Mouse (Mus musculus): Measurements from ENCODE around the gene Luc7l3. TPM values are rescaled to one million over a fixed set of nuclear protein-coding genes. Genes with fewer than 3 reads are reported as not detected.
"Not testable (repeated sequence)": the region's sequence is repeated elsewhere in the genome, so short reads cannot be mapped to it uniquely, and the experiment has no call there.

The Luc7l3 gene
- polyA plus RNA-seq, 1 experiment: 154 TPM

DNA sequence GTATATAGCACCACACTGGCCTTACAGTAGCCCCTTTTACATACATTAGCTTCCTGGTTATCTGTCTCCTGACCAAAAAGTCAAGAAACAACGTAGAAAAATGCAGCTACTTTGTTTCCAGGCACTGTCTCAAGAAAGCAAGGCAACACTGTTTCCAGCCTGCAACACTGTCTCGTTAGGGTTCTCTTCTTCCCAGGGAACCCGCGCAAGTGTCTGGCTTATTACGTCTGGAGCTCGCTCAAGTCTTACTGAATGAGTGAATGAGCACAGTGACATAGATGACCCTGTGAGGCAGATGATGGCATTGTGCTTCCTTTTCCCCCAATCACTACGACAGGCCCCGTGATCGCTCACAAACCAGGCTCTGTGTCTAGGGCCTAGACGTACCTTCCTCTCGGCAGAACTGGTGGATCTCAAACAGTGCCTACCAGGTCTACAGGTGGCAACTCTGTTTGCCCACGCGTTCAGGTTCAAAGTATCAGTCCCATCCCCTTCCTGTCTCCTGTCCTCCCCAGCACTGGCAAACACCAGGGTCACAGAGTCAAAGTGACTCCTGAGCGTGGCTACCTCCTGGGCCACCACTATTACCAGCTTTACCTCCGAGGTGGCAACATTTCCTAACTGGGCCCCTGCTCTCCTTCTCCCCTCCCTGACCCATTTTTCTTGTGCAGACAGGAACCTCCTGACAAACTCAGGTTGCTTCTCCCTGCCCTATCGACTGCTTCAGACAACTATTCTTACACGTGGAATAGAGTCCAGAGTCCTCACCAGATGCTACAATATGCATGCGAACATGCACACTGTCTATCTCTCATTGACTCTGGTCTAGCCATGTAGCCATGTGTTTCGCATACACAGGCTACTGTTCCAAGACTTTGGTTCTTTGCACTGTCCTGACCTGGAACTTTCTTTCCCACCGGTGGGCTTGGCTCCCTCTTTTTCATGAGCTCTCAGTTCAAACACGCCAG lies 48.5 kb downstream of the Luc7l3 start:
- DNase-seq: no peak

DNA sequence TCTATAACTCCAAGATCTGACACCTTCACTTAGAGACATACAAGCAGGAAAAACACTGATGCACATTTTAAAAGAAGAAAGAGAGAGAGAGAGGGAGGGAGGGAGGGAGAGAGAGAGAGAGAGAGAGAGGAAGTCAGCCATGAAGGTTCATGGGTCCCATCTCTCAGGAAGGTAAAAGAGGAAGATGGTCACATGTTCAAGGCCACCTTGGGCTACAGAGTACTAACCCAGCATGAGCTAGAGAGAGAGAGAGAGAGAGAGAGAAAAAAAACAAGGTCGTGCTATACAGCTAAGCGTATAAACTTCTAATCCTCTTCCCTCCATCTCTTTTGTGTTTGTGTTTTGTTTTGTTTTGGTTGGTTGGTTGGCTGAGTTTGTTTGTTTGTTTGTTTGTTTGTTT lies 50.8 kb downstream of the Luc7l3 start:
- H3K27ac ChIP-seq (ENCODE audit: insufficient read depth, low read length): no peak overlapping the region
- H3K4me3 ChIP-seq (replicated peaks; ENCODE audit: insufficient read depth, low read depth, low read length): no peak overlapping the region
- no peaks in the 10 kb centered on the region for H3K27me3 ChIP-seq (ENCODE audit: control insufficient read depth, insufficient read depth, low read length)
- WGBS: 86% methylated on average over 2 of the region's 2 CpGs
- H3K4me1 ChIP-seq (ENCODE audit: control insufficient read depth, insufficient read depth, low read length): no peaks in the 10 kb centered on the region
- no peak for DNase-seq
- TF ChIP-seq CTCF (IDR thresholded peaks at IDR 0.05; ENCODE audit: borderline replicate concordance, insufficient read depth, low read depth, low read length) (no peak), POLR2A (IDR thresholded peaks at IDR 0.05; ENCODE audit: borderline replicate concordance, insufficient read depth, low read length) (no peak)

More for the DNA sequence above, 48.5 kb downstream of the Luc7l3 start:
- WGBS: 85% methylated on average over 21 of the region's 21 CpGs
- Histone ChIP-seq H3K27me3 (ENCODE audit: control insufficient read depth, insufficient read depth, low read length) (no peaks in the 10 kb centered on the region), H3K4me1 (ENCODE audit: control insufficient read depth, insufficient read depth, low read length) (no peaks in the 10 kb centered on the region), H3K27ac (ENCODE audit: insufficient read depth, low read length) (no peak overlapping the region), H3K4me3 (replicated peaks; ENCODE audit: insufficient read depth, low read depth, low read length) (no peak overlapping the region)
- no peak for TF ChIP-seq POLR2A (IDR thresholded peaks at IDR 0.05; ENCODE audit: borderline replicate concordance, insufficient read depth, low read length)

DNA sequence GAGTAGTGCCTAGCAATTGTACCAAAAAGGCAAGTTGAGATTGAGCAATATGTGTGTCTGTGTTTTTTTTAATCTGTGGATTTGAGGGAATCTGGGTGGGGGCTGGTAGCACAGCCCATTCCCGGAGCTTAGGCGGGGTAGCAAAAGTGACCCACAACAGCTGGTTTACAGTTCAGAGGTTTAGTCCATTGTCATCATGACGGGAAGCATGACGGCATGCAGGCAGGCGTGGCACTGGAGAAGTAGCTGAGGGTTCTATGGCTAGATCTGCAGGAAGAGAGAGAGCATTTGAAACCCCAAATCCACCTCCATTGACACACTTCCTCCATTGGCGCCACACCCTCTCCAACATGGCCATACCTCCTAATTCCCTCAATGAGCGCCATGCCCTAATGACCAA lies 51.9 kb downstream of the Luc7l3 start:
- Histone ChIP-seq H3K27me3 (ENCODE audit: control insufficient read depth, insufficient read depth, low read length) (no peaks in the 10 kb centered on the region), H3K4me3 (replicated peaks; ENCODE audit: insufficient read depth, low read depth, low read length) (no peak overlapping the region), H3K27ac (ENCODE audit: insufficient read depth, low read length) (no peak overlapping the region), H3K4me1 (ENCODE audit: control insufficient read depth, insufficient read depth, low read length) (no peaks in the 10 kb centered on the region; the same call in 1 of the 2 replicates)
- WGBS: 87% methylated on average over 7 of the region's 7 CpGs
- TF ChIP-seq CTCF (IDR thresholded peaks at IDR 0.05; ENCODE audit: borderline replicate concordance, insufficient read depth, low read depth, low read length) (no peak), POLR2A (IDR thresholded peaks at IDR 0.05; ENCODE audit: borderline replicate concordance, insufficient read depth, low read length) (no peak)
- no peak for DNase-seq

DNA sequence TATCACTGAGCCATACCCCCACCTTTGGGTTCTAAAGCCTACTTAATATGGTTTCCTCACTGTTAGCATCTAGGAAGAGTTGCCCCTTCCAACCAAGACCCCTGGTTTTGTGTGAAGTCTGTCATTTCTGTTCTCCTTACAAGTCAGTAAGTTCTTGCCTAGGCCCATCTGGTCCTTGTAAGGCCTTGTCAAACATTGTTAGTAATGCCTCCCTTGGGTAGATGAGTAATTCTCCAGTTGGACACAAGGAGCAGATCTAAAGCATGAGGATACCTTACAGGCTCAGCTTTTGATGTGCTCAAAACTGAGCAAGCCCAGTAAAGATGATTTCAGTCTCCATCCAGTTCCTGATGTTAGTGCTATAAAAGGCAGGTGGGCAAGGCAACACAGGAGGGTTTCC lies 53.0 kb downstream of the Luc7l3 start:
- Histone ChIP-seq H3K4me1 (ENCODE audit: control insufficient read depth, insufficient read depth, low read length) (no peaks in the 10 kb centered on the region; the same call in 1 of the 2 replicates), H3K27ac (ENCODE audit: insufficient read depth, low read length) (no peak overlapping the region), H3K27me3 (ENCODE audit: control insufficient read depth, insufficient read depth, low read length) (no peaks in the 10 kb centered on the region), H3K4me3 (replicated peaks; ENCODE audit: insufficient read depth, low read depth, low read length) (no peak overlapping the region)
- TF ChIP-seq POLR2A (IDR thresholded peaks at IDR 0.05; ENCODE audit: borderline replicate concordance, insufficient read depth, low read length) (no peak), CTCF (IDR thresholded peaks at IDR 0.05; ENCODE audit: borderline replicate concordance, insufficient read depth, low read depth, low read length) (no peak)
- DNase-seq: no peak

DNA sequence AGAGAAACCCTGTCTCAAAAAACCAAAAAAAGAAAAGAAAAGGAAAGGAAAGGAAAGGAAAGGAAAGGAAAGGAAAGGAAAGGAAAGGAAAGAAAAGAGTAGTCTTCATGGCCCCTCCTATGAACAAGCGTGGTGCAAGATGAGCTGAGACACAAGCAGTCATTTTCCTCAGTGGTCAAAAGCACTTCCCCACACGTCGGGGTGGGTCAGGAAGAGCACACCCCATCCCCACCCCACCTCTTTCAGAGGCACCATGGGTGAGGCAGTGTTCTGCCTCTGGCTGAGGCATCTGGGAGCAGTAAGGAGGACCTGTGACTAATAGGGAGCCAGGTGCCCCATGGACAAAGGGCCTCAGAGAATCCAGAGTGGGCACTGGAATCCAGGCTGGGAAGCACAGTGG lies 55.6 kb downstream of the Luc7l3 start:
- not testable (repeated sequence) for H3K27me3 ChIP-seq (ENCODE audit: control insufficient read depth, insufficient read depth, low read length); DNase-seq; H3K4me3 ChIP-seq (replicated peaks; ENCODE audit: insufficient read depth, low read depth, low read length); H3K27ac ChIP-seq (ENCODE audit: insufficient read depth, low read length); H3K4me1 ChIP-seq (ENCODE audit: control insufficient read depth, insufficient read depth, low read length)
- WGBS: 88% methylated on average over 3 of the region's 3 CpGs

DNA sequence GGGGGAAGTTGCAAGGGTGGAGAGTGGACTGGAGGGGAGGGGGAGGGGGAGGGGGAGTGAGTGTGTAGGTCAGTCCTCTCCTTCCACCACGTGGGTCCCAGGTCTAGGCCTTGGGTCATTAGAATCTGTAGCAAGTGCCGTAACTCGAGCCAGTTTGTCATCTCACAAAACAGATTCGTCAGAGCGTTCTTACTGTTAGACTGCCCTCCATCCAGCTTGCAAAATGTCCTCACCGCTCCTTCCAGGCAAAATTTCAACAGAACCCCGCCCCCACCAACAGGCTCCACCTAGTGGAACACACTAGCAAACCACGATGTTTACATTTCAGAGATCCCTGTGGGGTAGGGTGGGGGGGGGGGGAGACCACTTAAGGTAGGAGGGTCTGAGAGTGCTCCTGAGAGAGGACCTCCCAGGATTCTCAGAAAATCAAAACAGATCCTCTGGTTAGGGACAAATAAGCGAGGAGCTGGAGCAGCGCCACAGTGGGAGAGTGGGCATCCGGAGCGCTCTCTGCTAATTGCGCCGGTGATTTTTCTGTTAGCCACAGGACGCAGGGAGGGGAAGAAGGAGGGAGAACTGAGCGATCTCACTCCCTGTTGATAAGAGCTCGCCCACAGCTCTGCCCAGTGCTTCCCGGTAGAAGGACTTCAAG lies 56.5 kb downstream of the Luc7l3 start:
- Histone ChIP-seq H3K27me3 (ENCODE audit: control insufficient read depth, insufficient read depth, low read length) (no peaks in the 10 kb centered on the region), H3K4me3 (replicated peaks; ENCODE audit: insufficient read depth, low read depth, low read length) (peak overlapping the region; percentile 61), H3K27ac (ENCODE audit: insufficient read depth, low read length) (0 out of 2 replicates have a peak overlapping the region, but pooled peaks have one; percentile 22), H3K4me1 (ENCODE audit: control insufficient read depth, insufficient read depth, low read length) (no peaks in the 10 kb centered on the region; the same call in 1 of the 2 replicates)
- DNase-seq: peak; percentile 70 to 73
- WGBS: 2% methylated on average over 18 of the region's 18 CpGs
- no peak for TF ChIP-seq POLR2A (IDR thresholded peaks at IDR 0.05; ENCODE audit: borderline replicate concordance, insufficient read depth, low read length)
- peak; percentile 47; the same call in 1 of the 2 replicates for TF ChIP-seq CTCF (IDR thresholded peaks at IDR 0.05; ENCODE audit: borderline replicate concordance, insufficient read depth, low read depth, low read length)

DNA sequence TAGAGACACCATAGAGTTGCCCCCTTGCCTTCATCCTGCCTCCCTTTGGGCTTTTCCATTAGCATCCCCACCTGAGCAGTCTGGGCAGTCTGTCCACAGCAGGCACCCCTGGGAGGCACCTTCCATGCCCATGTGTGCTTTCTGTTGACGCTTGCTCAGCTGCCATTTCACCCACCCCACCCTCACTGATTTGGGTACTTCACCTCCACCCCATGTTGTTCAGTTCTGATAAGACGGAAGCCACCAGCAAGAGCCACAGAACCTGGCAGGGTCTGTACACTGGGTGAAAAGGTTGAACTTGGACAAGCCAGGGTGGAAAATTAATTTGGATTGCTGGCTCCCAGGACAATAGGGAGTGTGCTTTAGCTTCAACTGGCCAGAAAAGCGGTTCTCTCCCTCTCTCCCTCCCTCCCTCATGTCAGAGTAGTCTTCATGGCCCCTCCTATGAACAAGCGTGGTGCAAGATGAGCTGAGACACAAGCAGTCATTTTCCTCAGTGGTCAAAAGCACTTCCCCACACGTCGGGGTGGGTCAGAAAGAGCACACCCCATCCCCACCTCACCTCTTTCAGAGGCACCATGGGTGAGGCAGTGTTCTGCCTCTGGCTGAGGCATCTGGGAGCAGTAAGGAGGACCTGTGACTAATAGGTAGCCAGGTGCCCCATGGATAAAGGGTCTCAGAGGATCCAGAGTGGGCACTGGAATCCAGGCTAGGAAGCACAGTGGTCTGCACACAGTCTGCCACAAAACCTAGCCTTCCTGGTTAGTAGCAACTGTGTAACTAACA lies 60.0 kb downstream of the Luc7l3 start:
- Histone ChIP-seq H3K4me1 (ENCODE audit: control insufficient read depth, insufficient read depth, low read length) (no peaks in the 10 kb centered on the region; the same call in 1 of the 2 replicates), H3K4me3 (replicated peaks; ENCODE audit: insufficient read depth, low read depth, low read length) (no peak overlapping the region), H3K27ac (ENCODE audit: insufficient read depth, low read length) (no peak overlapping the region), H3K27me3 (ENCODE audit: control insufficient read depth, insufficient read depth, low read length) (no peaks in the 10 kb centered on the region)
- WGBS: 62% methylated on average over 6 of the region's 6 CpGs
- no peak for DNase-seq
- TF ChIP-seq CTCF (IDR thresholded peaks at IDR 0.05; ENCODE audit: borderline replicate concordance, insufficient read depth, low read depth, low read length) (no peak), POLR2A (IDR thresholded peaks at IDR 0.05; ENCODE audit: borderline replicate concordance, insufficient read depth, low read length) (no peak)
